Mouse (Mus musculus): ENCODE measurements at regions not wholly inside any gene's neighbourhood (a gene's known extent, or its start where the extent isn't known, plus 50 kb on each side); places are given as distances from the start of the nearest gene placed in this dataset.

DNA sequence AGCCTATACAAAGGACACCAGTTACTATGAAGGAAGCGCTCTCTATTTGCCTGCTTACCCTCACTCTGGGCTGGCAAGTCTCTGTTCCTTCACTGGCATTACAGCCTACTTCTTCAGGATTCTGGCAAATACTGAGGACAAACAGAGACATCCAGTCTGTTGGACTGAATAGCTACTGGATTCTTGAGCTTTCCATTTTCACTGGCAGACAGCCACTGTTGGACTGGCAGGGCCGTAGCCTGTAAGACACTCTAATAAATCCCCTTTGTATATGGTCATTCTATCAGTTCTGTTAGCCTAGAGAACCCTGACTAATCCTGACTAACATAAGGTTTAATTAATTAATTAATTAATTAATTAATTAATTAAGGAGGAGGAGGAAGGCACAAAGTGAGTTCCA lies 72.4 kb upstream of the Dhrs4 start:
- no peak for TF ChIP-seq CTCF (IDR thresholded peaks at IDR 0.05; ENCODE audit: extremely low read depth, insufficient read depth, low read length)
- no peak for TF ChIP-seq POLR2A (IDR thresholded peaks at IDR 0.05; ENCODE audit: extremely low read depth, insufficient read depth, low read length)

All from cortical plate, adult 2 months (tissue).